Mouse (Mus musculus) MEL (cell line): ENCODE measurements around the gene Akip1.

Source experiments
- BHLHE40 ChIP-seq: IDR thresholded peaks from 2 replicates; pipeline ENCODE4 v1.6.1; 2012; ENCODE audit warnings: low read depth, mild to moderate bottlenecking, inconsistent platforms, low read length, improper control_type of control experiment, borderline replicate concordance
- CTCF ChIP-seq, 3 experiments: IDR thresholded peaks in 2 of 3; conservative IDR thresholded peaks in 1 of 3; 2 replicates each; pipeline ENCODE4 v1.5.1; 2011 to 2012; ENCODE audit warnings: low read length in 3 of 3, low read depth in 2 of 3, mild to moderate bottlenecking in 2 of 3, improper control_type of control experiment in 1 of 3, inconsistent platforms in 1 of 3, mixed read lengths in 1 of 3, moderate library complexity in 1 of 3; ENCODE audit not compliant: control insufficient read depth in 1 of 3, insufficient read depth in 1 of 3, poor library complexity in 1 of 3, severe bottlenecking in 1 of 3
- POLR2AphosphoS2 ChIP-seq: IDR thresholded peaks from 2 replicates; pipeline ENCODE4 v1.6.1; 2011; ENCODE audit warnings: low read length, improper control_type of control experiment

- TF ChIP-seq POLR2AphosphoS2, result no peak
- no peak for TF ChIP-seq CTCF (IDR thresholded peaks at IDR 0.05 in 2 of 3, conservative IDR thresholded peaks at IDR 0.05 in 1 of 3; ENCODE audit: control insufficient read depth in 1 of 3, insufficient read depth in 1 of 3, low read depth in 2 of 3, low read length in 3 of 3, poor library complexity in 1 of 3, severe bottlenecking in 1 of 3)
- no peak for TF ChIP-seq BHLHE40
Measured at GRCm38 (mm10) chr7:109741703-109742102, 38.2 kb downstream of the Akip1 start.
